Mouse (Mus musculus) kidney, adult 2 months (tissue): Measurements from ENCODE around the gene Nol3.

Experiments
- CTCF ChIP-seq: fragments of 200-500 bp; conservative IDR thresholded peaks from 2 replicates; pipeline ENCODE4 v1.5.1; 2011; ENCODE audit warnings: low read depth, mild to moderate bottlenecking, control low read depth, low read length, moderate library complexity, mixed read lengths; ENCODE audit not compliant: insufficient read depth, insufficient read length
- POLR2A ChIP-seq: fragments of 200-500 bp; IDR thresholded peaks from one replicate; pipeline ENCODE4 v1.6.1; 2011; ENCODE audit warnings: low read depth, low read length, control low read depth

DNA sequence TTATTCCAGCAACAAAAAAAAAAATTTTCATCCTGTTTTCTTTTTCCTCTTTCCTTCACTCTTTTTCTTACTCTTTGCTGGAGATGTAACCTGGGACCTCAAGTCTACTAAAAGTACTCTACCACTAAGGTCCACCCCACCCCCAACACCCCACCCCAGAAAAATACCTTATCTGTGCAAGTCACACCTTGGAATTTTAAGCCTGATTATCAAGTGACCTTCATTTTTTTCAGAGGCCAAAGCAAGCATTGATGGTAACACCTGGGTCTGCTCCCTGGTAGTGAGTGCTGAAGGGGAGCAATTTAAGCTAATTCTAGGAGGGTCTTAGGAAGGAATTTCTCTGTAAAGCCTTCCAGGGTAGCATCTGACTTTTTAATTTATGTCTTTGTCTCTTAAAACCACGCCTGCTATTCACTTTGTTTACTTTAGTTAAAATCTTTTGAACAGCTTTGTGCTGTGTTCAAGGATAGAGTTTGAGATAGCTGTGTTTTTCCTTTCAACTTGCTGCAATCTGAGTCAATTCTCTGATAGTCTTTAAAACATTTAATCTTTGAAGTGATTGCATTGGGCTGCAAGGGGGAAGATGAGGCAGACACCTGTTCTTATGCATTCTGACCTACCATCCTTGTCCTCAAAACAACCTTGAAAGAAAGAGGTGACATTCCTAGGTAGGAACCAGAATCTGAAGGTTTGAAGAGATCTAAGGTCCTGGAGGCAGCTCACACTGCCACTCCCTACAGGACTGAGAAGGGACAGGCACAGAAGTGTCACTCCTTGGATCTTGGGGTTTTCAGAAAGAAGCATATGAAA lies 42.6 kb upstream of the Nol3 start:
- TF ChIP-seq POLR2A (no peak), CTCF (no peak)
